Comparison of ENCODE assay signal across 8 mouse cellular contexts in genomic region chr5:135632117-135632796, GRCm38 (mm10). TPM values are rescaled to one million over a fixed set of nuclear protein-coding genes. Genes with fewer than 3 reads are reported as not detected.
DNase-seq lines count a peak whose midpoint lies in the region; ATAC-seq and TF ChIP-seq lines count a peak whose summit lies in the region.

TSS of gene Rhbdd2 (plus strand) at chr5:135632618.

- WGBS in heart, embryonic 12.5 days: 14% methylated on average over 21 of the region's 30 CpGs
- 14% methylated on average over 27 of the region's 30 CpGs for WGBS in kidney, postnatal 0 days
- 10% methylated on average over 30 of the region's 30 CpGs for WGBS in liver, embryonic 11.5 days
- 12% methylated on average over 28 of the region's 30 CpGs for WGBS in stomach, embryonic 14.5 days

- H3K4me2 ChIP-seq in heart, embryonic 12.5 days: peak within 1 kb of the TSS; percentile 82
- H3K4me2 ChIP-seq in kidney, postnatal 0 days (ENCODE audit: low read length): peak within 1 kb of the TSS; percentile 84
- peak within 1 kb of the TSS; percentile 67 for H3K4me2 ChIP-seq in liver, embryonic 11.5 days
- H3K4me2 ChIP-seq in stomach, embryonic 14.5 days (replicated peaks; ENCODE audit: low read depth, low read length): peak within 1 kb of the TSS; percentile 84

- H3K9ac ChIP-seq in heart, embryonic 12.5 days: peak within 1 kb of the TSS; percentile 77
- H3K9ac ChIP-seq in kidney, postnatal 0 days (ENCODE audit: low read depth, low read length): peak within 1 kb of the TSS; percentile 77
- H3K9ac ChIP-seq in liver, embryonic 11.5 days (ENCODE audit: low read depth, low read length): peak within 1 kb of the TSS; percentile 86
- H3K9ac ChIP-seq in stomach, embryonic 14.5 days (replicated peaks; ENCODE audit: low read depth, low read length): peak within 1 kb of the TSS; percentile 62

- peak; percentile 95 for ATAC-seq in erythroid progenitor cell, adult 5-6 weeks (replicated peaks; ENCODE audit: low FRiP score, poor library complexity, severe bottlenecking)
- peak; percentile 99 for ATAC-seq in heart, embryonic 12.5 days (ENCODE audit: insufficient number of reproducible peaks, low FRiP score)
- ATAC-seq in kidney, postnatal 0 days (replicated peaks; ENCODE audit: low FRiP score, low read depth): peak; percentile 98
- peak; percentile 99 for ATAC-seq in liver, embryonic 11.5 days (replicated peaks; ENCODE audit: low FRiP score)
- ATAC-seq in stomach, embryonic 14.5 days (ENCODE audit: insufficient number of reproducible peaks, insufficient read depth, low FRiP score, low read depth): peak; percentile 99

- H3K4me3 ChIP-seq in heart, embryonic 12.5 days: peak within 1 kb of the TSS; percentile 74
- peak within 1 kb of the TSS; percentile 79 for H3K4me3 ChIP-seq in kidney, postnatal 0 days (replicated peaks; ENCODE audit: low read depth, low read length)
- peak within 1 kb of the TSS; percentile 78 for H3K4me3 ChIP-seq in liver, embryonic 11.5 days (ENCODE audit: low read depth, low read length)
- peak within 1 kb of the TSS; percentile 65 for H3K4me3 ChIP-seq in stomach, embryonic 14.5 days (ENCODE audit: low read depth, low read length)

- H3K9me3 ChIP-seq in heart, embryonic 12.5 days (replicated peaks): no peaks in the 10 kb centered on the region
- H3K9me3 ChIP-seq in kidney, postnatal 0 days (replicated peaks; ENCODE audit: low read length): no peaks in the 10 kb centered on the region
- H3K9me3 ChIP-seq in liver, embryonic 11.5 days (ENCODE audit: control insufficient read depth, low read length): no peaks in the 10 kb centered on the region
- H3K9me3 ChIP-seq in stomach, embryonic 14.5 days (ENCODE audit: control insufficient read depth, low read depth, low read length): no peaks in the 10 kb centered on the region

- peak; percentile 77 for TF ChIP-seq CTCF in kidney, postnatal 0 days (IDR thresholded peaks at IDR 0.05; ENCODE audit: low read depth)

- peak; percentile 99 for DNase-seq in CD4-positive helper T cell, adult 2 months (ENCODE audit: low read depth, low spot score)
- peak; percentile 97 for DNase-seq in brain, embryonic 18.5 days (ENCODE audit: low read depth, low spot score)
- DNase-seq in kidney, postnatal 0 days (ENCODE audit: low spot score): peak; percentile 97
- peak; percentile 96 for DNase-seq in liver, embryonic 11.5 days (ENCODE audit: low spot score)
- DNase-seq in naive thymus-derived CD4-positive, alpha-beta T cell, adult 2 months (ENCODE audit: low read depth): peak; percentile 98

- peak within 1 kb of the TSS; percentile 54; the same call in 1 of the 2 replicates for H3K27ac ChIP-seq in heart, embryonic 12.5 days (ENCODE audit: poor library complexity, severe bottlenecking)
- H3K27ac ChIP-seq in kidney, postnatal 0 days: peak within 1 kb of the TSS; percentile 58
- H3K27ac ChIP-seq in liver, embryonic 11.5 days (ENCODE audit: low read depth, low read length): peak within 1 kb of the TSS; percentile 70
- H3K27ac ChIP-seq in stomach, embryonic 14.5 days (ENCODE audit: low read length): peak within 1 kb of the TSS; percentile 45

- no peaks in the 10 kb centered on the region for H3K27me3 ChIP-seq in heart, embryonic 12.5 days (replicated peaks)
- no peaks in the 10 kb centered on the region for H3K27me3 ChIP-seq in kidney, postnatal 0 days (ENCODE audit: insufficient read depth, low read length)
- H3K27me3 ChIP-seq in liver, embryonic 11.5 days (replicated peaks; ENCODE audit: control insufficient read depth, insufficient read depth, low read length): no peaks in the 10 kb centered on the region
- no peaks in the 10 kb centered on the region for H3K27me3 ChIP-seq in stomach, embryonic 14.5 days (ENCODE audit: control insufficient read depth, insufficient read depth, low read length)

- H3K36me3 ChIP-seq in heart, embryonic 12.5 days: peaks cover 19% of the 10 kb centered on the region
- peaks cover 13% of the 10 kb centered on the region; the same call in 1 of the 2 replicates for H3K36me3 ChIP-seq in kidney, postnatal 0 days (ENCODE audit: insufficient read depth, low read length)
- 0 out of 2 replicates have a peak, but pooled peaks cover 2% of the 10 kb centered on the region for H3K36me3 ChIP-seq in liver, embryonic 11.5 days (ENCODE audit: control insufficient read depth, insufficient read depth, low read length)
- peaks cover 5% of the 10 kb centered on the region; the same call in 1 of the 2 replicates for H3K36me3 ChIP-seq in stomach, embryonic 14.5 days (ENCODE audit: control insufficient read depth, insufficient read depth, low read length)

- H3K4me1 ChIP-seq in heart, embryonic 12.5 days (replicated peaks): peaks cover 8% of the 10 kb centered on the region
- H3K4me1 ChIP-seq in kidney, postnatal 0 days (replicated peaks; ENCODE audit: insufficient read depth, low read length): peaks cover 10% of the 10 kb centered on the region; the same call in 1 of the 2 replicates
- peaks cover 7% of the 10 kb centered on the region for H3K4me1 ChIP-seq in liver, embryonic 11.5 days (replicated peaks; ENCODE audit: control insufficient read depth, insufficient read depth, low read length)
- peaks cover 8% of the 10 kb centered on the region for H3K4me1 ChIP-seq in stomach, embryonic 14.5 days (ENCODE audit: control insufficient read depth, insufficient read depth, low read length)

RNA-seq across cellular contexts. Expression of gene Rhbdd2, which starts in this region (rescaled TPM):
- total RNA-seq in erythroid progenitor cell, adult 5-6 weeks (2015; ENCODE audit: low replicate concordance): 1.8 and 3.4 TPM in 2 replicates
- 0.45 and 1.0 TPM in 2 replicates for total RNA-seq in erythroid progenitor cell, adult 5-6 weeks (2017; ENCODE audit: low replicate concordance)
- 39.2 and 45.6 TPM in 2 replicates for polyA plus RNA-seq in heart, embryonic 12.5 days (2016; fragmentation: Nextera tagmentation; extraction: Ambion mirVana)
- 54.2 and 55.9 TPM in 2 replicates for polyA plus RNA-seq in kidney, postnatal 0 days (2015; fragmentation: Nextera tagmentation; extraction: Ambion mirVana)
- 25.0 and 27.8 TPM in 2 replicates for polyA plus RNA-seq in liver, embryonic 11.5 days (2014; fragmentation: Nextera tagmentation; extraction: Ambion mirVana)
- polyA plus RNA-seq in stomach, embryonic 14.5 days (2014; fragmentation: Nextera tagmentation; extraction: Ambion mirVana): 51.2 and 60.5 TPM in 2 replicates

Comparison
In these comparisons a context has a peak if more than half of its experiments do, and no peak if none do; other contexts are left out.
1. Peak in every context shown above with its lines: DNase-seq, ATAC-seq, H3K4me3 ChIP-seq and H3K27ac ChIP-seq.